Mouse (Mus musculus): ENCODE measurements around the gene Maff.

Gene Maff

GRCm38 (mm10) chr15:79329979-79330363 lies 16.4 kb upstream of the Maff start:
- no peak for DNase-seq (ENCODE audit: low read depth, low spot score)

- no peak for DNase-seq (ENCODE audit: low read depth, low spot score)
These were observed 15.9 kb upstream of the Maff start for GRCm38 (mm10) chr15:79330521-79330920.

- no peak for DNase-seq (ENCODE audit: low read depth, low spot score)
These were observed 13.0 kb upstream of the Maff start for GRCm38 (mm10) chr15:79333409-79333808.

GRCm38 (mm10) chr15:79335061-79335655 lies 11.3 kb upstream of the Maff start:
- DNase-seq (ENCODE audit: low read depth, low spot score), result no peak

- DNase-seq (ENCODE audit: low read depth, low spot score), result no peak
These were observed 7.4 kb upstream of the Maff start for GRCm38 (mm10) chr15:79338978-79339377.

GRCm38 (mm10) chr15:79342641-79343337 lies 3.6 kb upstream of the Maff start:
- DNase-seq (ENCODE audit: low read depth, low spot score), result no peak

GRCm38 (mm10) chr15:79344627-79345026 lies 1.8 kb upstream of the Maff start:
- no peak for DNase-seq (ENCODE audit: low read depth, low spot score)

GRCm38 (mm10) chr15:79347165-79347844 lies 884 bp downstream of the Maff start:
- peak; percentile 89 for DNase-seq (ENCODE audit: low read depth, low spot score)

GRCm38 (mm10) chr15:79347845-79348506 lies 1.6 kb downstream of the Maff start:
- DNase-seq (ENCODE audit: low read depth, low spot score), result peak; percentile 50

GRCm38 (mm10) chr15:79348651-79349050 lies 2.2 kb downstream of the Maff start:
- DNase-seq (ENCODE audit: low read depth, low spot score), result no peak

GRCm38 (mm10) chr15:79350866-79351265 lies 4.4 kb downstream of the Maff start:
- no peak for DNase-seq (ENCODE audit: low read depth, low spot score)

GRCm38 (mm10) chr15:79351331-79351767 lies 4.9 kb downstream of the Maff start:
- DNase-seq (ENCODE audit: low read depth, low spot score), result no peak

- no peak for DNase-seq (ENCODE audit: low read depth, low spot score)
These were observed 6.1 kb downstream of the Maff start for GRCm38 (mm10) chr15:79352479-79352878.

GRCm38 (mm10) chr15:79353690-79354305 lies 7.4 kb downstream of the Maff start:
- DNase-seq (ENCODE audit: low read depth, low spot score), result no peak

GRCm38 (mm10) chr15:79354619-79355018 lies 8.2 kb downstream of the Maff start:
- DNase-seq (ENCODE audit: low read depth, low spot score), result no peak

GRCm38 (mm10) chr15:79356481-79356880 lies 10.1 kb downstream of the Maff start:
- DNase-seq (ENCODE audit: low read depth, low spot score), result no peak

GRCm38 (mm10) chr15:79357036-79357911 lies 10.9 kb downstream of the Maff start:
- DNase-seq (ENCODE audit: low read depth, low spot score), result peak; percentile 69

- DNase-seq (ENCODE audit: low read depth, low spot score), result no peak
These were observed 11.7 kb downstream of the Maff start for GRCm38 (mm10) chr15:79357974-79358690.

- DNase-seq (ENCODE audit: low read depth, low spot score), result no peak
These were observed 13.5 kb downstream of the Maff start for GRCm38 (mm10) chr15:79359954-79360353.

- no peak for DNase-seq (ENCODE audit: low read depth, low spot score)
These were observed 13.9 kb downstream of the Maff start for GRCm38 (mm10) chr15:79360371-79360770.

Data from forelimb bud, embryonic 11.5 days (tissue).